Mouse (Mus musculus) urinary bladder, postnatal 14 days (tissue): ENCODE data around the gene Rasd2.
A peak's percentile ranks its signal among the peaks of the same experiment; 100 is the strongest.

Source experiments
- DNase-seq: peaks from one replicate; pipeline ENCODE4 v3.0.0; 2021; ENCODE audit warnings: low spot score

The Rasd2 gene

GRCm38 (mm10) chr8:75213686-75214085 lies at the start of gene Rasd2:
Gene Rasd2 (plus strand): TSS chr8:75213944.
- DNase-seq: no peak

GRCm38 (mm10) chr8:75169363-75169762 lies 44.4 kb upstream of the Rasd2 start:
- DNase-seq: peak; percentile 15

- no peak for DNase-seq
These were observed 41.6 kb upstream of the Rasd2 start for GRCm38 (mm10) chr8:75172009-75172685.

- no peak for DNase-seq
These were observed 20.7 kb upstream of the Rasd2 start for GRCm38 (mm10) chr8:75193022-75193421.

- no peak for DNase-seq
These were observed 19.2 kb upstream of the Rasd2 start for GRCm38 (mm10) chr8:75194473-75195071.

GRCm38 (mm10) chr8:75197170-75197569 lies 16.6 kb upstream of the Rasd2 start:
- no peak for DNase-seq

DNA sequence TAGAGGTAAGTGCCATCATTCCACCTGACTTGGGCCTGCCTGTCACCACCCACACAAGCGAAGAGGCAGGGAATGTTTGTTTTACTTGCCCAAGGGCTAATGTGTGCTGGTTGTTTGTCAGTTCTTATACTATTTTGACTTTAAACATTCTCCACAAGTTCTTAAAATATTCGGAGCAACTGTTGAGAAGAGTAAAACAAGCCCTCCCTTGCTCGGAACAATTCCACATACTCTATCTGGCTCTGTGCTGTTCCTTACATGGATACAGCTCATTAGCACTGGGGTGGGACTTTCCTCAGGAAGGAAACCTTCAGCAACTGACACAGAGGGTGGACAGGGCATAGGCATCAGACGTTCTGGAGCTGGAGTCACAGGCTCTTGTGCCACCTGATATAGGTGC lies 15.9 kb upstream of the Rasd2 start:
- DNase-seq: no peak

DNA sequence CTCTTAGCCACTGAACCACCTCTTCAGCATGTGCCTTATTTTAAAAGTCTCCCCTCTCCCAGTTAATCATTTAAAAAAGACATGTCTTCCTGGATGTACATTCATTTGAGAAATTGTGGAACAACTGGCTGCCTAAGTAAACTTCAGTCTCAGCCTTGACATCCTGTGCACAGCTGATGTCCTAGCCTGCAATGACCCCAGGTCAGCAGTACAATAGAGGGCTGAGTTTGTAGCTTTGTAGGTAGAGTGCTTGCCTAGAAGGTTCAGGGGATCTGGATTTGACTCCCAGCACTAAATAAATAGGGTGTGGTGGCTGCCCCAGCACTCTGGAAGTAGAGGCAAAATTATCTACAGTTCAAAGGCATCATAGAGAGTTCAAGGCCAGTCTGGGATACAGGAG lies 15.4 kb upstream of the Rasd2 start:
- no peak for DNase-seq

DNA sequence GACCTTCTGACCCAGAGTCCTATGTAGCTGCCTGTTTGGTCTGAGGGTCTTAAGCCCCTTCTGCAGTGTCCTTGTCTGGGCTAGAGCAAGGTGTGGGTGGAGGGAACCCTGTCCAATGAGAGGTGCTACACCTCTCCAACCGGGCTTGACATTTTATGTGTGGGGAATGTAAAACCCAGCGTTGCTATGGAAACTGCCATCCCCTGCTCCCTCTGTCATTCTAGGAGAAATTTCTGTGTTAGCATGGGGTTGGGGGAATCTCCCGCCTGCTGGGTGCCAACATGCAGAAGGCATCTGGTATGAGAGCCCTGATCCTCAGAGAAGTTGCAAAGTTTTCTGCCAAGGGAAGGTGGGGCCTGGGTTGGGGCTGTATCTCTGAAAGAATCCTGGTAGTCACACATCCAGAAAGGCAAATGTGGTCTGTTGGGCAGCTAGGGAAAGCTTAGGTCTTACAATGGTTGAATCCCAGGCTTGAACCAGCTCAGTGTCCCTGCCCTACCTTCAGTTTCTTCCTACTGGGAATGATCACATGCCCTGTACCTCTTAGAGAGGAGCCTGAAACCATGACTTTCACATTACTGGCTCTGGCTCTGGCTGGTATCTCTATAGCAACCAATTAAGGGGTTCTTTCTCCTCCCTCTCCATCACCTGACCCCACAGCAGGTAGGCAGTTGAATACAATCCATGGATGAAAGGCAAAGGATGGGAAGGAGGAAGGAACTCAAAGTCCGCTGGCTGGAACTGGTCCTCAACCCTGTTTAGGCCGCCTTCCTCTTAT lies 14.6 kb upstream of the Rasd2 start:
- no peak for DNase-seq

DNA sequence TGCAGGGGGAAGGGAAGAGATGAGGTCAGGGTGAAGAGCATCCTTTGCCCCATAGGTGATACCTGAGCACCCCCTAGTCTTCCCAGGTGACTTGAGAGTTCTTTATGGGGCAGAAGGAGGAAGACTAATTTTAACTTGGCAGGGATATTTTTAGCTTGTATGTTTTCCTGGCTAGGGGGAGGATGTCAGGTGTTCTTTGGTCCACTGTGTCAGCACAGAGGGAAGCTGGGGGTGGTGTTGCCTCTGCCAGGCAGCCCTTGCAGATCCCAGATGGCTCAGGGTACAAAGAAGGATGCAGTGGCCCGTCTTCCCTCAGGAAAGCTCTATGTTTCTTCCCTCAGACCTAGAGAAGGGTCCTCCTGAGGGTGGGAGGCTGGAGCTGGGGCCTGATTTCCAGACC lies 13.8 kb upstream of the Rasd2 start:
- DNase-seq: no peak

- no peak for DNase-seq
These were observed 11.6 kb upstream of the Rasd2 start for GRCm38 (mm10) chr8:75202041-75202656.

DNA sequence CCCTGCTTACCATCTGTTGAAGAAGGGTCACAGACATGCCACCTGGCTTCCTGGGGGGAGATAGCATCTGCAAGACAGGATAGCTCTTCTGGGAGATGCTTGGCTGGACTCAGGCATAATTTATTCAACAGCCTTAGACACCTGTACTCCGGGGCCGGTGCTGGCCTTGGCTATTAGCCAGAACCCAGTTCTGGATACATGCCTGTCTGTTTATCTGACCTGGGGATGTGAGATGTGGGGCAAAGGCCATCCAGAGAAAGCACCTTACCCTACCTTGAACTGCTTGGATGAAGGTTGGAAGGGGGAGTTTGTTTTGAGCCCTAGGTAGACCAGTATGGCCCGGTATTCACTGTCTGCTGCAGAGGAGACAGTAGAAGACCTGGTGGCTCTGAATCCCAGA lies 10.8 kb upstream of the Rasd2 start:
- DNase-seq: no peak

- no peak for DNase-seq
These were observed 10.3 kb upstream of the Rasd2 start for GRCm38 (mm10) chr8:75203420-75203819.

- no peak for DNase-seq
These were observed 9.4 kb upstream of the Rasd2 start for GRCm38 (mm10) chr8:75204190-75204868.

DNA sequence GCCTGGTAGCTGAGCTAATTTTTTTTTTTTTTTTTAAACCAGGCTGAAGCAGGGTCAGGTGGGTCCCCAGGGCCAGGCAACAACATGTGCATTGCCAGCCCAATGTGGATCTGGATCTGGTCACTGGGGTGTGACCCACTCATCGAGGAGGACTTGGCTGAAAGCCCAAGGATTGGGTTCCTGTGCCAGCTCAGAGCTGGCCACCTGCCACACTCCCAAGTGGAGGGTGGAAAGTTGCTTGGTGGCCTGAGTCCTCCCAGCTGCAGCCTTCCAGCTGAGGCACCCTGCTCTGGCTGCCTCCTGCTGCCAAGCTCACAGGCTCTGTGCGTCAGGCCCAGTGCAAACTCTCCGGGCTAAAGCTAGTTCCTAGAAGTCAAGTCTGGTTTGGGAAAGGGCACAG lies 2.3 kb upstream of the Rasd2 start:
- DNase-seq: peak; percentile 60

DNA sequence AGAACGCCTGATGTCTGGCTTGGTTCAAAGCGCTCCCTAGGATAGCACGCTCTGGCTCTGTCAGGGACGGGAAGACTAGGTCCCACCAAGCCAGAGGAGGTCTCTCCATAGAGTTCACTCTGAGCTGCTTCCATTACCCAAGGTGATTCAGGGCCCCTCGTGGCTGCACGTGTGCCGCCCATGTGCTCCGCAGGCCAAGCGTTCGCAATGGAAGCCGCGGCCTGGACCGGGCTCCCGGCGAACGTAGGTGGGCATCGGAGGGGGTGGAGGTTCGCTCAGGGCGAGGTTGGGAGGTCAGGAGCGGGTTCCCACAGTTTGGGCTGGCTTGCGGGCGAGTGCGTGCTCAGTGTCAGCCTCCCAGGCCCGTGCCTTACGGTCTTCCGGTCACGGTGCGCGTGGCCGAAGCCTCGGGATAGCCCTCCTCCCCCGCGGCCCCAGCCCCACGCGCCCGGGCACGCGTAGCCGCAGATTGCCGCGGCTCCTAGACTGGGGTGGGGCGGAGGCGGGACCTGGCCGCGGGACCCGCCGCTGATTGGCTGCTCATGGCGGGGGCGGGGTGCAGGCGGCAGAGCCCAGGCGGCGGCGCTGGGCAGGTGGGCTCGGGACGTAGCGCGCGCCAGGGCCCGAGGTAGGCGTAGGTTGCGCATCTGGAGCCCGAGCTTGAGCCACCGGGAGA lies 975 bp upstream of the Rasd2 start:
- peak; percentile 86 for DNase-seq

GRCm38 (mm10) chr8:75213307-75213651 lies 465 bp upstream of the Rasd2 start:
- no peak for DNase-seq

DNA sequence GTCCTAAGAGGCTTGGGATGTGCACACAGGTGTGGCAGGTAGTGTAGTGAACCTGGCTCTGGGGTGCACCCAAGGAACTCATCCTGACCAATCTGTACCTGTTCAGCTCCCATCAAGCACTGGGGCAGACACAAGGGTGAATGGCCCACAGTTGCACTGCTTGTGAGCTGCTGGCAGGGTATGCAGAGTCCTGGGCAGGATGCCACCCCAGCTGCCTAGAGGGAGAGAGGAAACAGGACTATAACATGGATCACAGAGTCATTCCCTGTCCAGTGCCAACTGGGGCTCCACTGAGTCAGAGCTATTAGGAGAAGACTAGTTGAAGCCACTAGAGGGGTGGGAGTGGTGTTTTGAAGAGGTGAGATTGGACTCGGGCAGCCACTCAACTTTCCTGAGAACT lies 1.3 kb downstream of the Rasd2 start:
- DNase-seq: peak; percentile 35

DNA sequence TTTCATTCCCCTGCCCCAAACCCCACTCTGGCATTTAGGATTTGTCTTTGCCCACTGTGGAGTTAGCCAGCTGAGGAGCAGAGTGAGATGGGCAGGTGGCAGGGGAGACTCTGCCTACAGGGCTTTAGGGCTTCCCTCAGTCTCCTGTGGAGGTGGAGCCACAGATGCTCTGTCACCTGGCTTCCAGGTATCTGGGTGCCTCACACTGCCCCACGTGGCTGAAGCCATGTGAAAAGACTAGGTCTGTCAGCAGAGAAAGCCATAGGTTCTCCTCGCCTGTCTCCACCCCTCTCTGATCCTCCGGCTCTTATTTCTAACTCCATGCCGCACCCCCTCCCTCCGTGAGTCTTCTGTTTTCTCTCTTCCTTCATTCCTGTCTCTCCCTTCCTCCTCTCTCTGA lies 2.2 kb downstream of the Rasd2 start:
- DNase-seq: peak; percentile 28

DNA sequence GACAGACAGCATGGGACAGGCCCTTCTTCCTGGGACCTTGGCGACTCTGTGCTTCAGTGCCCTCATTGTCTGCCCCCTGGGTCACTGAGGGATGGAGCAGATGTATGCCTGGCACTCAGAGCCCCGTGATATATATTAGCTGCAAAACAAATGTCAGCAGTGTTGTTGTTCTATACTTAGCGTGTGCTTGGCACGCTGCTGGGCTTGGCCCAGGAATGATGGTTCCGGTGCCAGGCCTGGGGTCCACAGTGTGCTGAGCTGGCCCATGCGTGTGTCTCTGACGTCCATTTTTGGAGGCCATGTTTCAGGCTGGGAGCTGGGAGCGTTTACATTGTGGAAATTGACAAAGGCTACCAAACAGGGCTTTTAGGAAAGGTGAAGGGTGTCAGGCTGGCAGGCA lies 3.1 kb downstream of the Rasd2 start:
- no peak for DNase-seq

GRCm38 (mm10) chr8:75217969-75218368 lies 4.2 kb downstream of the Rasd2 start:
- DNase-seq: peak; percentile 81
